Mouse (Mus musculus) embryonic facial prominence, embryonic 12.5 days (tissue): ENCODE data around the gene Chrm4. TPM values are rescaled to one million over a fixed set of nuclear protein-coding genes. Genes with fewer than 3 reads are reported as not detected.

ENCODE experiments used
- ATAC-seq: fragments of 200-750 bp; cut with Nextera tagmentation; 2 replicates; pipeline ENCODE4 v1.8.0; 2017; ENCODE audit not compliant: insufficient number of reproducible peaks, insufficient read depth, low FRiP score, low TSS enrichment
- H3K27ac ChIP-seq: fragments of 300-500 bp; sonication (generic); 2 replicates; pipeline ENCODE4 v1.5.1; 2016; ENCODE audit warnings: mild to moderate bottlenecking
- H3K27me3 ChIP-seq: fragments of 300-500 bp; sonication (generic); 2 replicates; pipeline ENCODE4 v1.6.1; 2016; ENCODE audit warnings: mild to moderate bottlenecking, moderate library complexity
- H3K36me3 ChIP-seq: fragments of 300-500 bp; sonication (generic); 2 replicates; pipeline ENCODE4 v1.6.1; 2016; ENCODE audit warnings: mild to moderate bottlenecking
- H3K4me1 ChIP-seq: fragments of 300-500 bp; sonication (generic); 2 replicates; pipeline ENCODE4 v1.6.1; 2016
- H3K4me2 ChIP-seq: fragments of 300-500 bp; sonication (generic); replicated peaks from 2 replicates; pipeline ENCODE4 v1.6.1; 2016; ENCODE audit warnings: mild to moderate bottlenecking, moderate library complexity
- H3K4me3 ChIP-seq: fragments of 300-500 bp; sonication (generic); 2 replicates; pipeline ENCODE4 v1.5.1; 2016; ENCODE audit warnings: mild to moderate bottlenecking
- H3K9ac ChIP-seq: fragments of 300-500 bp; sonication (generic); 2 replicates; pipeline ENCODE4 v1.6.1; 2016; ENCODE audit warnings: mild to moderate bottlenecking, moderate library complexity
- H3K9me3 ChIP-seq: fragments of 300-500 bp; sonication (generic); 2 replicates; pipeline ENCODE4 v1.6.1; 2016; ENCODE audit warnings: mild to moderate bottlenecking, moderate library complexity
- WGBS: fragments of 180-500 bp; shearing (Covaris S2); methylation state at CpG from one replicate; pipeline ENCODE4 v1.1.7; 2016; 5-methylcytosine and 5-hydroxymethylcytosine counted together
- microRNA-seq: library from miRNA; unstranded; fragments of <30 nt; microRNA quantifications from one replicate; pipeline ENCODE4, GENCODE M21; 2017
- polyA plus RNA-seq: library from polyadenylated mRNA; unstranded; fragments of >200 nt; fragmentation: Nextera tagmentation; extraction: Ambion mirVana; gene quantifications from 2 replicates; pipeline ENCODE4 v1.2.1, GENCODE M21; 2016

The Chrm4 gene
- polyA plus RNA-seq, 1 experiment from 2014 or later, result 0.65 TPM

- Histone ChIP-seq H3K27me3 (peaks cover 43% of the 10 kb centered on the region), H3K4me1 (peaks cover 27% of the 10 kb centered on the region), H3K9me3 (no peaks in the 10 kb centered on the region), H3K36me3 (no peaks in the 10 kb centered on the region), H3K4me2 (peak overlapping the region; percentile 15; the same call in 1 of the 2 replicates), H3K27ac (no peak overlapping the region), H3K4me3 (no peak overlapping the region), H3K9ac (no peak overlapping the region)
- 17% methylated on average over 21 of the region's 21 CpGs for WGBS
- ATAC-seq, result no peak
Measured at GRCm38 (mm10) chr2:91971231-91972097, 44.4 kb downstream of the Chrm4 start.

GRCm38 (mm10) chr2:91972121-91972566 is 45.1 kb downstream of the Chrm4 start:
- no peak overlapping the region for H3K9ac ChIP-seq
- no peak overlapping the region for H3K27ac ChIP-seq
- no peaks in the 10 kb centered on the region for H3K9me3 ChIP-seq
- peaks cover 27% of the 10 kb centered on the region for H3K4me1 ChIP-seq
- no peak overlapping the region for H3K4me2 ChIP-seq
- 36% methylated on average over 13 of the region's 13 CpGs for WGBS
- ATAC-seq, result no peak
- no peaks in the 10 kb centered on the region for H3K36me3 ChIP-seq
- H3K4me3 ChIP-seq, result no peak overlapping the region
- peaks cover 50% of the 10 kb centered on the region for H3K27me3 ChIP-seq

- no peak overlapping the region for H3K4me3 ChIP-seq
- H3K9ac ChIP-seq, result no peak overlapping the region
- H3K9me3 ChIP-seq, result no peaks in the 10 kb centered on the region
- no peak overlapping the region for H3K4me2 ChIP-seq
- no peaks in the 10 kb centered on the region for H3K36me3 ChIP-seq
- peaks cover 27% of the 10 kb centered on the region for H3K4me1 ChIP-seq
- no peak overlapping the region for H3K27ac ChIP-seq
- peaks cover 57% of the 10 kb centered on the region for H3K27me3 ChIP-seq
- no peak for ATAC-seq
- WGBS, result 30% methylated on average over 7 of the region's 7 CpGs
Measured at GRCm38 (mm10) chr2:91973416-91974135, 46.5 kb downstream of the Chrm4 start.

- Histone ChIP-seq H3K27ac (no peak within 1 kb of the TSS), H3K9me3 (no peaks in the 10 kb centered on the region), H3K4me2 (peak within 1 kb of the TSS; percentile 69), H3K4me1 (peaks cover 37% of the 10 kb centered on the region), H3K27me3 (peaks cover 53% of the 10 kb centered on the region), H3K36me3 (no peaks in the 10 kb centered on the region), H3K9ac (peak within 1 kb of the TSS; percentile 43), H3K4me3 (peak within 1 kb of the TSS; percentile 37)
- peak; percentile 58; the same call in 1 of the 2 replicates for ATAC-seq
- 1% methylated on average over 79 of the region's 79 CpGs for WGBS
Measured at GRCm38 (mm10) chr2:91975581-91976541, 48.8 kb downstream of the Chrm4 start, which contains the start of gene Dgkz. Dgkz (minus strand) TSS chr2:91975864.

- H3K9me3 ChIP-seq, result no peaks in the 10 kb centered on the region
- peaks cover 23% of the 10 kb centered on the region for H3K4me1 ChIP-seq
- H3K4me2 ChIP-seq, result no peak overlapping the region
- no peak overlapping the region for H3K9ac ChIP-seq
- H3K27me3 ChIP-seq, result peaks cover 46% of the 10 kb centered on the region
- WGBS, result 74% methylated on average over 4 of the region's 4 CpGs
- no peaks in the 10 kb centered on the region for H3K36me3 ChIP-seq
- no peak for ATAC-seq
- peak overlapping the region; percentile 54; the same call in 1 of the 2 replicates for H3K27ac ChIP-seq
- no peak overlapping the region for H3K4me3 ChIP-seq
Measured at GRCm38 (mm10) chr2:91977960-91978359, 50.9 kb downstream of the Chrm4 start.

Small RNA genes lying within 50 kb of the gene (microRNA-seq; reads per million reads assigned to microRNA genes)
- not detected for gene Mir6999

Other genes with a start within 250 kb of the Chrm4 start
- gene Atg13, start 216.7 kb upstream of the Chrm4 start, polyA plus RNA-seq, result 29.3 and 29.8 TPM in 2 replicates
- gene Harbi1, start 216.4 kb upstream of the Chrm4 start, polyA plus RNA-seq, result 23.1 and 24.9 TPM in 2 replicates
- gene Ambra1, start 197.1 kb upstream of the Chrm4 start, polyA plus RNA-seq, result 21.9 and 22.2 TPM in 2 replicates
- 1,900 and 1,964 TPM in 2 replicates for gene Mdk, start 5.0 kb downstream of the Chrm4 start, polyA plus RNA-seq
- gene Gm9821, start 18.5 kb downstream of the Chrm4 start, polyA plus RNA-seq, result 0.36 and 0.73 TPM in 2 replicates
- gene Dgkz, start 48.6 kb downstream of the Chrm4 start, polyA plus RNA-seq, result 39.1 and 40.8 TPM in 2 replicates
- 3.3 and 3.6 TPM in 2 replicates for gene Creb3l1, start 97.3 kb downstream of the Chrm4 start, polyA plus RNA-seq
- 38.7 and 43.5 TPM in 2 replicates for gene Phf21a, start 165.9 kb downstream of the Chrm4 start, polyA plus RNA-seq